Mouse (Mus musculus): ENCODE results near the gene Rbm15. TPM values are rescaled to one million over a fixed set of nuclear protein-coding genes. Genes with fewer than 3 reads are reported as not detected.
A peak's percentile ranks its signal among the peaks of the same experiment; 100 is the strongest.
"Not testable (repeated sequence)": the region's sequence is repeated elsewhere in the genome, so short reads cannot be mapped to it uniquely, and the experiment has no call there.

The Rbm15 gene
- total RNA-seq, 2 experiments from 2014 or later = 27.1 to 28.1 TPM

GRCm38 (mm10) chr3:107326442-107326841 is 7.0 kb downstream of the Rbm15 start:
- no peak for TF ChIP-seq CTCF (IDR thresholded peaks at IDR 0.05)
- intact Hi-C loops (cut with DNase I) = no loop called here

DNA sequence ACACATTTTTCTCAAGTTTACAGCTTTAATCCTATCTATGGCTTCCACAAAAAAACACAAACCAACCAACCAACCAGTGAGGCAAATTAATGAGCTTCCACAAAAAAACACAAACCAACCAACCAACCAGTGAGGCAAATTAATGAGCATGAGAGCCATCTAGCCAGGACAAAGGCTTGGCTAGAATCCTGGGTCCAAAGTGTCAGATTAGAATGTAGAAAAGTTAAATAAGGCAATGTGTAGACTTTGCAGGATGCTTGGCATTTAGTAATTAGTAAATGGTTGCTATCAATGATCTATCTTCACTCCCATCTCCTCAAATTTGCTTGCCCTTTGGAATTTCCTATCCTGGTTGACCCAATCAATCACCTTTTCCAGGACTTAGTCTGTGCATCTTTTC is 11.7 kb downstream of the Rbm15 start:
- Histone ChIP-seq H3K27ac (no peak overlapping the region), H3K4me3 (no peak overlapping the region)
- intact Hi-C loops (cut with DNase I) = loop anchor here (2.0 kb wide), 1 partner anchor 43 kb away; the partner anchor contains the start of gene Lamtor5
- TF ChIP-seq CTCF (IDR thresholded peaks at IDR 0.05) = no peak
- DNase-seq (ENCODE audit: extremely low spot score in 1 of 2, low spot score in 2 of 2) = no peak

More at GRCm38 (mm10) chr3:107326442-107326841, 7.0 kb downstream of the Rbm15 start:
- H3K27ac ChIP-seq = no peak overlapping the region
- DNase-seq (ENCODE audit: extremely low spot score in 1 of 2, low spot score in 2 of 2) = no peak
- no peak overlapping the region for H3K4me3 ChIP-seq

DNA sequence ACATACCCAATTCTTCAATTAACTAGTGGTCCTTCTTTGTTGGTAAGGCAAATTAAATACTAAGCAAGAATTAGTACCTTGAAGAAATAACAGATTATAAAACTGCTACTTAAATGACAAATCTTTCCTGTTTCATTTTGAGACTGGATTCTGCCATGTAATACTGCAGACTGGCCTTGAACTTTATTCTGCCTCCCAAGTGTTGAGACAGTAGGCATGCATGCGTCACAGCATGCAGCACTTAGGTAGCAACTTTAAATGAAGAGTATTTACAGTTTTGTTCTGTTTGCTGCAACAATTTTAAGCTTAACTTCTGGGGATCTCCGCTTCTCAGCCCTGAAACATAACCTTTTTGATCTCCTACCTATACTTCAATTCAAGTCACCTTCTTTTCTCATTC is 12.3 kb downstream of the Rbm15 start:
- intact Hi-C loops (cut with DNase I) = no loop called here
- H3K4me3 ChIP-seq = no peak overlapping the region
- no peak overlapping the region for H3K27ac ChIP-seq
- no peak for DNase-seq (ENCODE audit: extremely low spot score in 1 of 2, low spot score in 2 of 2)
- TF ChIP-seq CTCF (IDR thresholded peaks at IDR 0.05) = no peak

- no peak for TF ChIP-seq CTCF (IDR thresholded peaks at IDR 0.05)
- no peak for DNase-seq (ENCODE audit: extremely low spot score in 1 of 2, low spot score in 2 of 2)
- no peak overlapping the region for H3K4me3 ChIP-seq
- intact Hi-C loops (cut with DNase I) = no loop called here
- no peak overlapping the region for H3K27ac ChIP-seq
These were observed 16.1 kb downstream of the Rbm15 start for GRCm38 (mm10) chr3:107317338-107317737.

DNA sequence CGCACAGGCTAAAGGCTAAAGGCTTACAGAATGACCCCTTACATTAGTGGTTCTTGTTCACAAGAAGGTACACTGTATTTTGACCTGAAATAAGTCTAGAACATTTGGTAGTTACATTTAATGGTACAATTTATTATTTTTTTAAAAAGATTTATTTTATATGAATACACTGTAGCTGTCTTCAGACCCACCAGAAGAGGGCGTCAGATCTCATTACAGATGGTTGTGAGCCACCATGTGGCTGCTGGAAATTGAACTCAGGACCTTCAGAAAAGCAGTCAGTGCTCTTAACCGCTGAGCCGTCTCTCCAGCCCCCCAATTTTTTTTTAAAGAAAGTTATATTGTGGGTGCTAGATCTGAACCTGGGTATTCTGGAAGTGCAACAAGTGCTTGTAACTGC is 36.6 kb downstream of the Rbm15 start:
- TF ChIP-seq CTCF (IDR thresholded peaks at IDR 0.05) = peak; percentile 29
- H3K4me3 ChIP-seq; intact Hi-C loops (cut with DNase I); H3K27ac ChIP-seq; DNase-seq (ENCODE audit: extremely low spot score in 1 of 2, low spot score in 2 of 2): not testable (repeated sequence)

DNA sequence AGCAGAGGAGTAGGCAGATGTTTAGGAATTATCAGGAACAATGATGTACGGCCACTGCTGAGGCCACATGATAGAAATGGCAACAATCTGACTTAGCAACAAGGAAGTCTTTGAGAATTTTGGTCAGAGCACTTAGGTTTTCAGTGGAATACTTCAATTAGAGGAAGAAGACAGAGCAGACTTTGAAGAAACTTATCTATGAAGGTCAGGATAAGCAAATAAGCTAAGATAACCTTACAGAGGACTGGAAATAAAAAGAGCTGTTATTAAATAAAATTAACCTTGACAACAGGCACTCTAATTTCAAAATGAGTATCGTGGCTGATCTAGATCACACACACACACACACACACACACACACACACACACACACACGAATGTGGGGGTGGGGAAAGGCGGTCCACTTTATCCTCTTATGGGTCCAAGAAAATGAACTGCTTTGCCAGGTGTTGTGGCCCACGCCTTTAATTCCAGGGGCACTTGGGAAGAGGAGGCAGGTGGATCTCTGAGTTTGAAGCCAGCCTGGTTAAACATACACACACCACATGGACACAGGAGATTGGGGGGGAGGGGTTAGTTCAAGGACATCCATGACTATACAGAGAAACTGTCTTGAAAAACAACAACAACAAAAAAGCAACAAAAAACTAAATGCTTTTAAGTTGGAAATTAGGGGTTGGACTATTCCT is 37.7 kb downstream of the Rbm15 start:
- no peak for TF ChIP-seq CTCF (IDR thresholded peaks at IDR 0.05)
- Histone ChIP-seq H3K4me3 (no peak overlapping the region), H3K27ac (no peak overlapping the region)
- DNase-seq (ENCODE audit: extremely low spot score in 1 of 2, low spot score in 2 of 2) = no peak
- intact Hi-C loops (cut with DNase I) = no loop called here

DNA sequence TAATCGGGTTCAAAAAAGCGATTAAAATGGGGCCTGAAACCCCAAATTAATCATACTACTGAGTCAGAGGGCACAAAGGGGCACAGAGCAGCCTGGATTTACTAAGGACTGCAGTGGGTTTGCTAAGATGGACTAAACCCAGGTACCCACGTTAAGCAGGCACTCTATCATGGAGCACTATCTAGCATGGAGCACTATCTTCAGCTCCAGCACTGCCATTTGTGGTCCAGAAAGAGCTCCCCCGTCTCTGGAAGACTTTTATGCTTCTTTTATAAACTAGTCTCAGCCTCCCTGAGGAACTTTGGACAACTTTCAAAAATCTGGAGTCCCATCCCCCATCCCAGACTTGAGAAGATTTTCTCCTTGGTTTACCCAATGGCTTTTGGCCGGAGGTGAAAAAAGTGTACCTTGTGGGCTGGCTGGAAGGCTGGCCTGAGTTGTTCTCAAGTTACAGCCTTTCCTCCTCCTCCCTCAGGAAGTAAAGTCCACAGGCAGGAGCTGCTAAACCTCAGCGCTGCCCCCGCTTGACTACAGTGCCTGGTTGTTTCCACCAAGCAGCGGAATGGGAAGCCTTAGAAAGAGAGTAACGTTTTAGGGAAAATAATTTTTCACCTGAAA is 42.6 kb downstream of the Rbm15 start, which contains the start of gene Slc16a4:
Slc16a4 (plus strand) TSS at position 467 of the 618 bp plus-strand sequence.
- DNase-seq (ENCODE audit: extremely low spot score in 1 of 2, low spot score in 2 of 2) = no peak
- peak within 1 kb of the TSS; percentile 72 for H3K27ac ChIP-seq
- no peak for TF ChIP-seq CTCF (IDR thresholded peaks at IDR 0.05)
- intact Hi-C loops (cut with DNase I) = no loop called here
- H3K4me3 ChIP-seq = no peak within 1 kb of the TSS

DNA sequence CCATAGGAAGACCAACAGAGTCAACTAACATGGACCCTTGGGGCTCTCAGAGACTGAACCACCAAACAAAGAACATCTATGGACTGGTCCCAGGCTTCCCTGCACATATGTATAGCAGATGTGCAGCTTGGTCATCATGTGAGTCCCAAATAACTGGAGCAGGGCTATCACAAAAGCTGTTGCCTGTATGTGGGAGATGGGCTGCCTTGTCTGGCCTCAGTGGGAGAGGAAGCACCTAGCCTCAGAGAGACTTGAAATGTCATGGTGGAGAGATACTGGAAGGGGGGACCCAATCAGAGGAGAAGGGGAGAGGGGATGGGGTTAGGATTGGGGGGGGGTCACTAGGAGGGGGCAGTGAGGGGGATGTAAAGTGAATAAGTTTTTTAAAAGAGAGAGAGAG is 46.1 kb downstream of the Rbm15 start:
- intact Hi-C loops (cut with DNase I) = no loop called here

GRCm38 (mm10) chr3:107286123-107286522 is 47.4 kb downstream of the Rbm15 start:
- intact Hi-C loops (cut with DNase I) = no loop called here
- H3K4me3 ChIP-seq = no peak overlapping the region
- no peak for DNase-seq (ENCODE audit: extremely low spot score in 1 of 2, low spot score in 2 of 2)
- TF ChIP-seq CTCF (IDR thresholded peaks at IDR 0.05) = no peak
- no peak overlapping the region for H3K27ac ChIP-seq

More for the DNA sequence above, 46.1 kb downstream of the Rbm15 start:
- H3K27ac ChIP-seq = no peak overlapping the region
- no peak for DNase-seq (ENCODE audit: extremely low spot score in 1 of 2, low spot score in 2 of 2)
- no peak for TF ChIP-seq CTCF (IDR thresholded peaks at IDR 0.05)
- H3K4me3 ChIP-seq = no peak overlapping the region

DNA sequence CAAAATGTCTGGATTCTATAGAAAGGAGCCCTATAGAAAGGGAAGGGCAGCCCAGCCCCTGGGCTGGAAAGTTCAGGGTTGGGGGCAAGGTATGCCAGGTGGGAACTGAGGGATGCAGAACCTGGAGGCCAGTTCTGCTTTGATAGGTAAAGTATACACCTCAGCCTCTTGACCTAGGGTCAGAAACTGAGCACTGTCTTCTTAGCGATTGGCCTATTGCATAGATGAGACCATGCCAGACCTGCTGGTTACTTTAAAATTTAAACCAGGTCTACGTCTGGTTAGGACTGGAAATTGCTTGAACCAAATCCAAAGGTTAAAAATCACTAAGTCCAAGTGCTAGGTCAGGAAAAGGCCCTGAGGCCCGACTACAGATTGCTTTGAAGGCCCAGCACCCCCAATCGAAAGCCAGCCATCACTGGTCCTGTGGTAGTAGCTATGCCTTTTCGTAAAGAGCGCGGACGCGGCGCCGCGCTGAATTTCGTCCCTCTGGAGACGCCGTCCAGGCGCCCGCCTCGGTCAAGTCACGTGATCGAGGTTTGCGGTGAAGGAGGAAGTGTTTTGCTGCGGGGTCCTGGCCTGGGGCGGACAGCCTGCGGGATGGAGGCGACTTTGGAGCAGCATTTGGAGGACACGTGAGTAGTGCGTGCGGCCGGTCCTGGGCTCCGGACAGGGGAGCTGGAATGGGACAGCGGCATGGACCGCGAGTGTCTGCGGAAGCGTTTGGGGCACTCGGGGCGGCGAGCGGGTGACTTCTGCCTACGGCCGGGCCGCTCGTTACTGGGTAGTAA is 54.8 kb downstream of the Rbm15 start, which contains the start of gene Lamtor5:
Lamtor5 (plus strand) TSS at position 380 of the 791 bp plus-strand sequence.
- no peak for TF ChIP-seq CTCF (IDR thresholded peaks at IDR 0.05)
- peak within 1 kb of the TSS; percentile 78 for H3K27ac ChIP-seq
- intact Hi-C loops (cut with DNase I) = loop anchor here (2.0 to 10.0 kb wide), 4 partner anchors 44 to 374 kb away; partner anchors contain the start of gene Rbm15
- H3K4me3 ChIP-seq = peak within 1 kb of the TSS; percentile 77
- peak; percentile 90 to 94 for DNase-seq (ENCODE audit: extremely low spot score in 1 of 2, low spot score in 2 of 2)

- no peak overlapping the region for H3K27ac ChIP-seq
- intact Hi-C loops (cut with DNase I) = loop anchor here (5.0 to 10.0 kb wide), 2 partner anchors 184 to 372 kb away; no protein-coding TSS in a partner anchor
- no peak for TF ChIP-seq CTCF (IDR thresholded peaks at IDR 0.05)
- no peak for DNase-seq (ENCODE audit: extremely low spot score in 1 of 2, low spot score in 2 of 2)
- H3K4me3 ChIP-seq = no peak overlapping the region
These were observed 56.8 kb downstream of the Rbm15 start for GRCm38 (mm10) chr3:107276626-107277025.

GRCm38 (mm10) chr3:107275996-107276395 is 57.5 kb downstream of the Rbm15 start:
- Histone ChIP-seq H3K4me3 (no peak overlapping the region), H3K27ac (no peak overlapping the region)
- TF ChIP-seq CTCF (IDR thresholded peaks at IDR 0.05) = peak; percentile 37
- intact Hi-C loops (cut with DNase I) = loop anchor here (2.0 to 10.0 kb wide), 3 partner anchors 184 to 371 kb away; no protein-coding TSS in a partner anchor
- no peak for DNase-seq (ENCODE audit: extremely low spot score in 1 of 2, low spot score in 2 of 2)

Other genes with a start within 250 kb of the Rbm15 start
- gene Kcna2, start 232.5 kb downstream of the Rbm15 start, total RNA-seq (2021) = 100 to 1,000 TPM; 156 to 162 TPM
- under 1 TPM in 1 of 2 experiments, not detected in 1; 0.18 TPM for gene Kcna10, start 150.6 kb downstream of the Rbm15 start, total RNA-seq (2021)
- gene Cym, start 111.9 kb downstream of the Rbm15 start, total RNA-seq (2021) = not detected
- gene A630076J17Rik, start 103.1 kb downstream of the Rbm15 start, total RNA-seq (2021) = not detected
- gene Prok1, start 94.0 kb downstream of the Rbm15 start, total RNA-seq (2021) = not detected
- 10 to 100 TPM; 69.5 to 69.7 TPM for gene Lamtor5, start 54.8 kb downstream of the Rbm15 start, total RNA-seq (2021)
- 1 to 10 TPM in 1 of 2 experiments, under 1 TPM in 1; 0.98 to 1.5 TPM for gene Slc16a4, start 42.4 kb downstream of the Rbm15 start, total RNA-seq (2021)
- 10 to 100 TPM; 68.4 to 73.4 TPM for gene Kcnc4, start 125.9 kb upstream of the Rbm15 start, total RNA-seq (2021)
- 100 to 1,000 TPM; 369 to 419 TPM for gene Slc6a17, start 184.3 kb upstream of the Rbm15 start, total RNA-seq (2021)
- gene Ubl4b, start 221.4 kb upstream of the Rbm15 start, total RNA-seq (2021) = under 1 TPM in 1 of 2 experiments, not detected in 1; 0.33 TPM